ENCODE assay signal across 9 mouse cellular contexts in genomic region chr2:131910847-131911246, GRCm38 (mm10). TPM values are rescaled to one million over a fixed set of nuclear protein-coding genes. Genes with fewer than 3 reads are reported as not detected.
A peak's percentile ranks its signal among the peaks of the same experiment; 100 is the strongest.
DNase-seq lines count a peak whose midpoint lies in the region; ATAC-seq and TF ChIP-seq lines count a peak whose summit lies in the region.
"Had no signal": no experiment of that assay in that cellular context is flagged by ENCODE, and none has a peak within 500 bp of the region (broad histone marks: within the 10 kb centered on the region; RNA-seq: fewer than 3 reads in every experiment).

No protein-coding gene starts in this region.

- no peak for DNase-seq in cerebellum, adult 2 months
- DNase-seq in cerebellum, adult 9-11 months, result no peak
- DNase-seq in lung, postnatal 4 days, result no peak
- DNase-seq in limb, embryonic 14.5 days (ENCODE audit: low spot score), result no peak
- no peak for DNase-seq in urinary bladder, postnatal 25 days (ENCODE audit: low spot score)
- no peak for DNase-seq in Muller cell, postnatal 12 days (ENCODE audit: inconsistent ontology term)
- DNase-seq: adrenal gland, postnatal 36 days had no signal

- 30% methylated on average over 2 of the region's 2 CpGs for WGBS in cerebellum, adult 2 months
- WGBS in lung, embryonic 15.5 days, result 60% methylated on average over 2 of the region's 2 CpGs
- WGBS in limb, embryonic 14.5 days, result 28% methylated on average over 2 of the region's 2 CpGs
- 43% methylated on average over 2 of the region's 2 CpGs for WGBS in stomach, embryonic 16.5 days

- H3K4me2 ChIP-seq in lung, embryonic 15.5 days, result peak overlapping the region; percentile 76
- H3K4me2 ChIP-seq in limb, embryonic 14.5 days (replicated peaks; ENCODE audit: low read depth, low read length, severe bottlenecking), result peak overlapping the region; percentile 80; the same call in 1 of the 2 replicates
- H3K4me2 ChIP-seq in stomach, embryonic 16.5 days (ENCODE audit: low read depth, low read length), result peak overlapping the region; percentile 68

- peaks cover 5% of the 10 kb centered on the region; the same call in 1 of the 2 replicates for H3K4me1 ChIP-seq in cerebellum, adult 2 months (ENCODE audit: control insufficient read depth, insufficient read depth, low read length)
- H3K4me1 ChIP-seq in lung, embryonic 15.5 days, result peaks cover 6% of the 10 kb centered on the region; the same call in 1 of the 2 replicates
- peaks cover 8% of the 10 kb centered on the region; the same call in 1 of the 2 replicates for H3K4me1 ChIP-seq in limb, embryonic 14.5 days (ENCODE audit: control insufficient read depth, insufficient read depth, low read length)
- 0 out of 2 replicates have a peak, but pooled peaks cover 8% of the 10 kb centered on the region for H3K4me1 ChIP-seq in stomach, embryonic 16.5 days (ENCODE audit: control insufficient read depth, insufficient read depth, low read length)

- TF ChIP-seq POLR2A in cerebellum, adult 2 months (IDR thresholded peaks at IDR 0.05; ENCODE audit: borderline replicate concordance, insufficient read depth, low read length), result no peak
- no peak for TF ChIP-seq POLR2A in limb, embryonic 14.5 days (IDR thresholded peaks at IDR 0.05; ENCODE audit: borderline replicate concordance, extremely low read depth, insufficient read depth, insufficient read length)

- H3K9me3 ChIP-seq in lung, embryonic 15.5 days, result no peaks in the 10 kb centered on the region
- no peaks in the 10 kb centered on the region for H3K9me3 ChIP-seq in limb, embryonic 14.5 days (ENCODE audit: control insufficient read depth, low read length)
- H3K9me3 ChIP-seq in stomach, embryonic 16.5 days (replicated peaks; ENCODE audit: control insufficient read depth, low read length), result no peaks in the 10 kb centered on the region

- no peaks in the 10 kb centered on the region for H3K27me3 ChIP-seq in cerebellum, adult 2 months (ENCODE audit: control insufficient read depth, insufficient read depth, low read length)
- H3K27me3 ChIP-seq in lung, embryonic 15.5 days, result no peaks in the 10 kb centered on the region
- no peaks in the 10 kb centered on the region for H3K27me3 ChIP-seq in limb, embryonic 14.5 days (ENCODE audit: control insufficient read depth, insufficient read depth, low read length)
- no peaks in the 10 kb centered on the region for H3K27me3 ChIP-seq in stomach, embryonic 16.5 days (ENCODE audit: control insufficient read depth, insufficient read depth, low read length)

- TF ChIP-seq CTCF in cerebellum, adult 2 months (IDR thresholded peaks at IDR 0.05; ENCODE audit: borderline replicate concordance, insufficient read depth, low read depth, low read length), result no peak

- H3K9ac ChIP-seq in lung, embryonic 15.5 days, result no peak overlapping the region
- no peak overlapping the region for H3K9ac ChIP-seq in limb, embryonic 14.5 days (ENCODE audit: low read depth, low read length, severe bottlenecking)
- H3K9ac ChIP-seq in stomach, embryonic 16.5 days (ENCODE audit: low read length), result no peak overlapping the region; the same call in 1 of the 2 replicates

- H3K36me3 ChIP-seq in lung, embryonic 15.5 days, result 0 out of 2 replicates have a peak, but pooled peaks cover 1% of the 10 kb centered on the region
- 0 out of 2 replicates have a peak, but pooled peaks cover 3% of the 10 kb centered on the region for H3K36me3 ChIP-seq in limb, embryonic 14.5 days (ENCODE audit: control insufficient read depth, insufficient read depth, low read length)
- H3K36me3 ChIP-seq in stomach, embryonic 16.5 days (ENCODE audit: control insufficient read depth, insufficient read depth, low read length), result no peaks in the 10 kb centered on the region

- H3K4me3 ChIP-seq in cerebellum, adult 2 months (replicated peaks; ENCODE audit: insufficient read depth, low read depth, low read length), result peak overlapping the region; percentile 59
- H3K4me3 ChIP-seq in lung, embryonic 15.5 days, result peak overlapping the region; percentile 78
- H3K4me3 ChIP-seq in limb, embryonic 14.5 days (replicated peaks; ENCODE audit: low read length), result peak overlapping the region; percentile 71; the same call in 1 of the 2 replicates
- peak overlapping the region; percentile 62 for H3K4me3 ChIP-seq in stomach, embryonic 16.5 days (replicated peaks; ENCODE audit: low read length)

- no peak for ATAC-seq in lung, embryonic 15.5 days (ENCODE audit: borderline replicate concordance, extremely low read depth, low FRiP score, low TSS enrichment)
- ATAC-seq in limb, embryonic 14.5 days (ENCODE audit: low FRiP score, low read depth), result no peak
- no peak for ATAC-seq in stomach, embryonic 16.5 days (ENCODE audit: insufficient read depth, low FRiP score)

- H3K27ac ChIP-seq in cerebellum, adult 2 months (ENCODE audit: insufficient read depth, low read length), result peak overlapping the region; percentile 80
- H3K27ac ChIP-seq in lung, embryonic 15.5 days, result no peak overlapping the region
- H3K27ac ChIP-seq in limb, embryonic 14.5 days (replicated peaks; ENCODE audit: low read depth, low read length), result no peak overlapping the region
- no peak overlapping the region for H3K27ac ChIP-seq in stomach, embryonic 16.5 days (ENCODE audit: low read length)

RNA-seq across cellular contexts. Expression of gene Prn, which starts 1.1 kb away (rescaled TPM):
- polyA plus RNA-seq in cerebellum, adult 2 months (2012; rRNA removed), result not detected in 2 replicates
- not detected in 2 replicates for polyA plus RNA-seq in lung, embryonic 15.5 days (2015; fragmentation: Nextera tagmentation; extraction: Ambion mirVana)
- polyA plus RNA-seq in limb, embryonic 14.5 days (2012; rRNA removed), result 0.12 TPM in 1 of 2 replicates, not detected in the other
- not detected in 2 replicates for polyA plus RNA-seq in limb, embryonic 14.5 days (2014; fragmentation: Nextera tagmentation; extraction: Ambion mirVana)
- 0.37 TPM in 1 of 2 replicates, not detected in the other for polyA plus RNA-seq in stomach, embryonic 16.5 days (2015; fragmentation: Nextera tagmentation; extraction: Ambion mirVana)

RNA-seq across cellular contexts. Expression of gene Prnp, which starts 1.1 kb away (rescaled TPM):
- 570 and 571 TPM in 2 replicates for polyA plus RNA-seq in cerebellum, adult 2 months (2012; rRNA removed)
- 53.2 and 57.0 TPM in 2 replicates for polyA plus RNA-seq in lung, embryonic 15.5 days (2015; fragmentation: Nextera tagmentation; extraction: Ambion mirVana)
- 38.4 and 39.1 TPM in 2 replicates for polyA plus RNA-seq in limb, embryonic 14.5 days (2012; rRNA removed)
- 36.1 and 43.1 TPM in 2 replicates for polyA plus RNA-seq in limb, embryonic 14.5 days (2014; fragmentation: Nextera tagmentation; extraction: Ambion mirVana)
- polyA plus RNA-seq in stomach, embryonic 16.5 days (2015; fragmentation: Nextera tagmentation; extraction: Ambion mirVana), result 70.4 and 73.5 TPM in 2 replicates

RNA-seq across cellular contexts. Expression of gene Prnd, which starts 39.8 kb away (rescaled TPM):
- polyA plus RNA-seq in cerebellum, adult 2 months (2012; rRNA removed), result 0.31 and 0.35 TPM in 2 replicates
- polyA plus RNA-seq in lung, embryonic 15.5 days (2015; fragmentation: Nextera tagmentation; extraction: Ambion mirVana), result 44.2 and 44.8 TPM in 2 replicates
- 41.2 and 46.2 TPM in 2 replicates for polyA plus RNA-seq in limb, embryonic 14.5 days (2012; rRNA removed)
- 44.6 and 50.5 TPM in 2 replicates for polyA plus RNA-seq in limb, embryonic 14.5 days (2014; fragmentation: Nextera tagmentation; extraction: Ambion mirVana)
- 39.3 and 44.0 TPM in 2 replicates for polyA plus RNA-seq in stomach, embryonic 16.5 days (2015; fragmentation: Nextera tagmentation; extraction: Ambion mirVana)

RNA-seq across cellular contexts. Expression of gene Erv3, which starts 51.3 kb away (rescaled TPM):
- 0.33 and 0.54 TPM in 2 replicates for polyA plus RNA-seq in cerebellum, adult 2 months (2012; rRNA removed)
- not detected in 2 replicates for polyA plus RNA-seq in lung, embryonic 15.5 days (2015; fragmentation: Nextera tagmentation; extraction: Ambion mirVana)
- 0.04 and 0.25 TPM in 2 replicates for polyA plus RNA-seq in limb, embryonic 14.5 days (2012; rRNA removed)
- not detected in 2 replicates for polyA plus RNA-seq in limb, embryonic 14.5 days (2014; fragmentation: Nextera tagmentation; extraction: Ambion mirVana)
- not detected in 2 replicates for polyA plus RNA-seq in stomach, embryonic 16.5 days (2015; fragmentation: Nextera tagmentation; extraction: Ambion mirVana)

Comparison
In these comparisons a context has a peak if more than half of its experiments do, and no peak if none do; other contexts are left out.
1. RNA of gene Prnd, which starts 39.8 kb away (polyA plus RNA-seq): 41.2 to 50.5 TPM in limb, embryonic 14.5 days, 44.2 to 44.8 TPM in lung, embryonic 15.5 days and 39.3 to 44.0 TPM in stomach, embryonic 16.5 days; 0.31 to 0.35 TPM in cerebellum, adult 2 months; every median in the first group is over 10 times any median in the second.
2. Peak in every context shown above with its lines, with median percentiles within 50 percentile points of each other: H3K4me3 ChIP-seq and H3K4me2 ChIP-seq.